Mouse (Mus musculus) C2C12 (cell line): ENCODE results near the gene Acp6. TPM values are rescaled to one million over a fixed set of nuclear protein-coding genes. Genes with fewer than 3 reads are reported as not detected.

ENCODE experiments used
- H3K27me3 ChIP-seq: one replicate; pipeline ENCODE4 v1.6.1; 2011; ENCODE audit not compliant: control insufficient read depth, insufficient read depth, insufficient read length
- H3K36me3 ChIP-seq: one replicate; pipeline ENCODE4 v1.6.1; 2011; ENCODE audit not compliant: control insufficient read depth, insufficient read depth
- H3K4me3 ChIP-seq: one replicate; pipeline ENCODE4 v1.5.1; 2011; ENCODE audit warnings: mild to moderate bottlenecking, control low read depth; ENCODE audit not compliant: poor library complexity, insufficient read depth, severe bottlenecking
- H3K79me2 ChIP-seq: one replicate; pipeline ENCODE4 v1.6.1; 2011; ENCODE audit not compliant: control insufficient read depth, insufficient read depth
- H3K79me3 ChIP-seq: one replicate; pipeline ENCODE4 v1.6.1; 2011; ENCODE audit warnings: low read depth, control low read depth
- H3ac ChIP-seq: one replicate; pipeline ENCODE3; 2011; ENCODE audit warnings: low read depth; ENCODE audit not compliant: control insufficient read depth, insufficient read length
- CEBPB ChIP-seq: IDR thresholded peaks from one replicate; pipeline ENCODE4 v1.6.1; 2011; ENCODE audit warnings: low read depth, mild to moderate bottlenecking, control low read depth, moderate library complexity
- CTCF ChIP-seq: IDR thresholded peaks from one replicate; pipeline ENCODE4 v1.5.1; 2011; ENCODE audit not compliant: control insufficient read depth, insufficient read depth, insufficient read length
- FOSL1 ChIP-seq: IDR thresholded peaks from one replicate; pipeline ENCODE4 v1.8.0; 2011; ENCODE audit warnings: mild to moderate bottlenecking, low read length; ENCODE audit not compliant: poor library complexity, insufficient read depth, severe bottlenecking
- MAX ChIP-seq: IDR thresholded peaks from one replicate; pipeline ENCODE4 v1.6.1; 2011; ENCODE audit warnings: mild to moderate bottlenecking, control low read depth
- MYOD1 ChIP-seq: IDR thresholded peaks from one replicate; pipeline ENCODE4 v1.6.1; 2011; ENCODE audit warnings: low read depth; ENCODE audit not compliant: control insufficient read depth, insufficient read length
- MYOG ChIP-seq: IDR thresholded peaks from one replicate; pipeline ENCODE4 v1.6.1; 2011; ENCODE audit not compliant: control insufficient read depth, insufficient read length; ENCODE audit errors: extremely low read depth
- USF1 ChIP-seq: IDR thresholded peaks from one replicate; pipeline ENCODE4 v1.6.1; 2011; ENCODE audit warnings: low read depth, mild to moderate bottlenecking, control low read depth, moderate library complexity
- polyA plus RNA-seq: library from polyadenylated mRNA; unstranded; fragments of >200 nt; fragmentation: generic; extraction: Trizol; gene quantifications from one replicate; pipeline ENCODE4 v1.2.1, GENCODE M21; 2012; ENCODE audit warnings: missing spikeins

Acp6 gene
- polyA plus RNA-seq, 1 experiment, result 16.5 TPM

- Histone ChIP-seq H3K79me2 (no peaks in the 10 kb centered on the region), H3K79me3 (no peaks in the 10 kb centered on the region), H3K36me3 (no peaks in the 10 kb centered on the region), H3K27me3 (no peaks in the 10 kb centered on the region), H3ac (no peak overlapping the region), H3K4me3 (no peak overlapping the region)
- no peak for TF ChIP-seq USF1
- TF ChIP-seq MYOD1, result no peak
- TF ChIP-seq MAX, result no peak
- TF ChIP-seq CTCF, result no peak
- no peak for TF ChIP-seq FOSL1
- no peak for TF ChIP-seq MYOG
- TF ChIP-seq CEBPB, result no peak
Observed at GRCm38 (mm10) chr3:97160908-97161307, 2.3 kb downstream of the Acp6 start.

GRCm38 (mm10) chr3:97161773-97162172 lies 3.2 kb downstream of the Acp6 start:
- Histone ChIP-seq H3ac (no peak overlapping the region), H3K4me3 (no peak overlapping the region), H3K79me2 (no peaks in the 10 kb centered on the region), H3K79me3 (no peaks in the 10 kb centered on the region), H3K27me3 (no peaks in the 10 kb centered on the region), H3K36me3 (no peaks in the 10 kb centered on the region)
- TF ChIP-seq CTCF (no peak), MYOG (no peak), MAX (no peak), CEBPB (no peak), MYOD1 (no peak)

GRCm38 (mm10) chr3:97164477-97164876 lies 5.9 kb downstream of the Acp6 start:
- Histone ChIP-seq H3ac (no peak overlapping the region), H3K27me3 (no peaks in the 10 kb centered on the region), H3K79me2 (no peaks in the 10 kb centered on the region), H3K36me3 (no peaks in the 10 kb centered on the region), H3K79me3 (no peaks in the 10 kb centered on the region), H3K4me3 (no peak overlapping the region)
- TF ChIP-seq MYOD1, result no peak
- TF ChIP-seq CTCF, result no peak
- TF ChIP-seq CEBPB, result no peak
- no peak for TF ChIP-seq USF1
- no peak for TF ChIP-seq FOSL1
- TF ChIP-seq MAX, result no peak
- no peak for TF ChIP-seq MYOG

GRCm38 (mm10) chr3:97167126-97167525 lies 8.5 kb downstream of the Acp6 start:
- Histone ChIP-seq H3ac (no peak overlapping the region), H3K27me3 (no peaks in the 10 kb centered on the region), H3K36me3 (no peaks in the 10 kb centered on the region), H3K79me2 (no peaks in the 10 kb centered on the region), H3K4me3 (no peak overlapping the region), H3K79me3 (no peaks in the 10 kb centered on the region)
- no peak for TF ChIP-seq CEBPB
- TF ChIP-seq MYOD1, result no peak
- no peak for TF ChIP-seq USF1
- TF ChIP-seq CTCF, result no peak
- no peak for TF ChIP-seq MAX
- no peak for TF ChIP-seq MYOG
- no peak for TF ChIP-seq FOSL1

GRCm38 (mm10) chr3:97171531-97171930 lies 13.0 kb downstream of the Acp6 start:
- Histone ChIP-seq H3K79me2 (no peaks in the 10 kb centered on the region), H3K27me3 (no peaks in the 10 kb centered on the region), H3K79me3 (no peaks in the 10 kb centered on the region), H3K4me3 (no peak overlapping the region), H3K36me3 (no peaks in the 10 kb centered on the region), H3ac (no peak overlapping the region)
- TF ChIP-seq CEBPB (no peak), MAX (no peak), MYOG (no peak)

- Histone ChIP-seq H3K27me3 (no peaks in the 10 kb centered on the region), H3K36me3 (no peaks in the 10 kb centered on the region), H3K4me3 (no peak overlapping the region), H3K79me3 (no peaks in the 10 kb centered on the region), H3ac (no peak overlapping the region), H3K79me2 (no peaks in the 10 kb centered on the region)
- TF ChIP-seq MYOD1, result no peak
- TF ChIP-seq MYOG, result no peak
- no peak for TF ChIP-seq MAX
- no peak for TF ChIP-seq CTCF
- no peak for TF ChIP-seq FOSL1
- no peak for TF ChIP-seq CEBPB
- no peak for TF ChIP-seq USF1
Observed at GRCm38 (mm10) chr3:97172231-97172630, 13.7 kb downstream of the Acp6 start.

- no peak overlapping the region for H3ac ChIP-seq
- H3K4me3 ChIP-seq, result no peak overlapping the region
- no peak for TF ChIP-seq USF1
- no peak for TF ChIP-seq MYOG
- TF ChIP-seq MYOD1, result no peak
- TF ChIP-seq MAX, result no peak
- H3K36me3 ChIP-seq, result no peaks in the 10 kb centered on the region
- H3K79me2 ChIP-seq, result no peaks in the 10 kb centered on the region
- H3K79me3 ChIP-seq, result no peaks in the 10 kb centered on the region
- H3K27me3 ChIP-seq, result no peaks in the 10 kb centered on the region
Observed at GRCm38 (mm10) chr3:97172632-97173031, 14.1 kb downstream of the Acp6 start.
